Comparison of ENCODE assay signal across 10 mouse cellular contexts in the genomic region with DNA sequence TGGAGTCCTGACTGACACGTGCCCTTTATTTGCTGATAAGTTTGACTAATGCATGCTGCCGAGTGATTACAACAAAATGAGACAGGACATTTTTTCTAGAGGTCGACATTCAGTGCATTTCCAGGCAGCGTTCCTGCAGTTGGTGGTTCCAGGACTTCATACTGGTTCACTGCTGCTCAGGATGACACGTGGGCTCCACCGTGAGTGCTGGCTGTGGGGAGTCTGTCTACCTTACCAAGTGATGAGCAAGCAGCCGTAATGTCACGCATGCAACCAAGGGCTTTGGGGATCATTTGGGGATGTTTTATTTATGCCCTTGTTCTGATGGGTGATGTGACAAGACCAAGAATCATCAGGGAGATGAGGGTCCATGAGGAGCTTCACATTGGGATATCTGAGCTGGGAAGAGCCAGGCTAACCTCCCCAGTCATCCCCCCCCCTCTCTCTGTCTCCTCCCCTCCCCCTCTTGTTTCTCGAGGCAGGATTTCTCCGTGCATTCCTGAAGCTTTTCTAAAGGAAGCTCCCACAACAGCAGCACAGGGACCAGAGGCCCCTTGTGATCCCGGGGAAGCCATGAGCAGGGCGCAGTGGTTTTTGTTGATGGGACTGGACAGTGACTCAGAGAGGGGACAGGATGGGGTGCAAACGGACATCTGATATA.
DNase-seq lines count a peak whose midpoint lies in the region; ATAC-seq lines count a peak whose summit lies in the region.
"Had no signal": no experiment of that assay in that cellular context is flagged by ENCODE, and none has a peak within 500 bp of the region (broad histone marks: within the 10 kb centered on the region; RNA-seq: fewer than 3 reads in every experiment).

No protein-coding gene starts in this region.

- WGBS in embryonic facial prominence, embryonic 12.5 days = 50% methylated on average over 13 of the region's 13 CpGs
- 52% methylated on average over 13 of the region's 13 CpGs for WGBS in embryonic facial prominence, embryonic 10.5 days
- WGBS in neural tube, embryonic 11.5 days = 62% methylated on average over 13 of the region's 13 CpGs
- 59% methylated on average over 13 of the region's 13 CpGs for WGBS in midbrain, embryonic 10.5 days

- no peaks in the 10 kb centered on the region for H3K9me3 ChIP-seq in embryonic facial prominence, embryonic 12.5 days
- no peaks in the 10 kb centered on the region for H3K9me3 ChIP-seq in embryonic facial prominence, embryonic 10.5 days
- H3K9me3 ChIP-seq in neural tube, embryonic 11.5 days (ENCODE audit: control insufficient read depth, low read length) = no peaks in the 10 kb centered on the region
- no peaks in the 10 kb centered on the region for H3K9me3 ChIP-seq in midbrain, embryonic 10.5 days (replicated peaks)
- H3K9me3 ChIP-seq: liver, embryonic 15.5 days had no signal

- H3K9ac ChIP-seq in embryonic facial prominence, embryonic 12.5 days = no peak overlapping the region
- H3K9ac ChIP-seq in neural tube, embryonic 11.5 days (ENCODE audit: low read length) = no peak overlapping the region
- H3K9ac ChIP-seq: liver, embryonic 15.5 days had no signal

- H3K27ac ChIP-seq in embryonic facial prominence, embryonic 12.5 days = peak overlapping the region; percentile 14; the same call in 1 of the 2 replicates
- H3K27ac ChIP-seq in embryonic facial prominence, embryonic 10.5 days (replicated peaks) = no peak overlapping the region
- 0 out of 2 replicates have a peak overlapping the region, but pooled peaks have one; percentile 8 for H3K27ac ChIP-seq in neural tube, embryonic 11.5 days (ENCODE audit: low read depth, low read length)
- H3K27ac ChIP-seq in midbrain, embryonic 10.5 days (replicated peaks) = peak overlapping the region; percentile 49; the same call in 1 of the 2 replicates
- H3K27ac ChIP-seq: liver, embryonic 15.5 days had no signal

- H3K36me3 ChIP-seq in embryonic facial prominence, embryonic 12.5 days = peaks cover 43% of the 10 kb centered on the region
- peaks cover 64% of the 10 kb centered on the region for H3K36me3 ChIP-seq in embryonic facial prominence, embryonic 10.5 days (replicated peaks)
- peaks cover 23% of the 10 kb centered on the region for H3K36me3 ChIP-seq in neural tube, embryonic 11.5 days (ENCODE audit: control insufficient read depth, insufficient read depth, low read length)
- H3K36me3 ChIP-seq in midbrain, embryonic 10.5 days = peaks cover 68% of the 10 kb centered on the region

- no peak overlapping the region for H3K4me2 ChIP-seq in embryonic facial prominence, embryonic 12.5 days (replicated peaks)
- H3K4me2 ChIP-seq in neural tube, embryonic 11.5 days (ENCODE audit: low read depth) = no peak overlapping the region
- H3K4me2 ChIP-seq: liver, embryonic 15.5 days had no signal

- no peak for DNase-seq in embryonic facial prominence, embryonic 10.5 days (ENCODE audit: low spot score)
- DNase-seq in neural tube, embryonic 11.5 days (ENCODE audit: low spot score) = no peak
- DNase-seq in neural tube, embryonic 10.5 days (ENCODE audit: extremely low spot score, low spot score) = no peak
- DNase-seq in midbrain, embryonic 10.5 days (ENCODE audit: low spot score) = no peak
- peak; percentile 53 for DNase-seq in retina, postnatal 1 day
- DNase-seq in adrenal gland, postnatal 25 days = no peak
- DNase-seq in layer of hippocampus, adult 9-10 months (ENCODE audit: low spot score) = no peak
- DNase-seq: heart, adult 11 months had no signal

- H3K4me1 ChIP-seq in embryonic facial prominence, embryonic 12.5 days = peaks cover 29% of the 10 kb centered on the region
- peaks cover 39% of the 10 kb centered on the region for H3K4me1 ChIP-seq in embryonic facial prominence, embryonic 10.5 days
- H3K4me1 ChIP-seq in neural tube, embryonic 11.5 days (ENCODE audit: control insufficient read depth, insufficient read depth, low read length) = peaks cover 4% of the 10 kb centered on the region; the same call in 1 of the 2 replicates
- H3K4me1 ChIP-seq in midbrain, embryonic 10.5 days = peaks cover 32% of the 10 kb centered on the region

- no peaks in the 10 kb centered on the region for H3K27me3 ChIP-seq in embryonic facial prominence, embryonic 12.5 days
- H3K27me3 ChIP-seq in embryonic facial prominence, embryonic 10.5 days (replicated peaks; ENCODE audit: low read depth, poor library complexity, severe bottlenecking) = no peaks in the 10 kb centered on the region
- H3K27me3 ChIP-seq in neural tube, embryonic 11.5 days (ENCODE audit: control insufficient read depth, insufficient read depth, low read length) = no peaks in the 10 kb centered on the region
- H3K27me3 ChIP-seq in midbrain, embryonic 10.5 days (ENCODE audit: low read depth, poor library complexity, severe bottlenecking) = no peaks in the 10 kb centered on the region
- H3K27me3 ChIP-seq: liver, embryonic 15.5 days had no signal

- H3K4me3 ChIP-seq in embryonic facial prominence, embryonic 12.5 days = no peak overlapping the region
- no peak overlapping the region for H3K4me3 ChIP-seq in embryonic facial prominence, embryonic 10.5 days
- no peak overlapping the region for H3K4me3 ChIP-seq in neural tube, embryonic 11.5 days (ENCODE audit: low read depth, low read length)
- no peak overlapping the region for H3K4me3 ChIP-seq in midbrain, embryonic 10.5 days
- H3K4me3 ChIP-seq: liver, embryonic 15.5 days had no signal

- ATAC-seq in embryonic facial prominence, embryonic 12.5 days (ENCODE audit: insufficient number of reproducible peaks, insufficient read depth, low FRiP score, low TSS enrichment) = no peak
- ATAC-seq in neural tube, embryonic 11.5 days (ENCODE audit: insufficient read depth, low FRiP score, low TSS enrichment) = no peak
